Mouse (Mus musculus): ENCODE data around the gene Cryaa.
"Not testable (repeated sequence)": the region's sequence is repeated elsewhere in the genome, so short reads cannot be mapped to it uniquely, and the experiment has no call there.

Gene Cryaa

DNA sequence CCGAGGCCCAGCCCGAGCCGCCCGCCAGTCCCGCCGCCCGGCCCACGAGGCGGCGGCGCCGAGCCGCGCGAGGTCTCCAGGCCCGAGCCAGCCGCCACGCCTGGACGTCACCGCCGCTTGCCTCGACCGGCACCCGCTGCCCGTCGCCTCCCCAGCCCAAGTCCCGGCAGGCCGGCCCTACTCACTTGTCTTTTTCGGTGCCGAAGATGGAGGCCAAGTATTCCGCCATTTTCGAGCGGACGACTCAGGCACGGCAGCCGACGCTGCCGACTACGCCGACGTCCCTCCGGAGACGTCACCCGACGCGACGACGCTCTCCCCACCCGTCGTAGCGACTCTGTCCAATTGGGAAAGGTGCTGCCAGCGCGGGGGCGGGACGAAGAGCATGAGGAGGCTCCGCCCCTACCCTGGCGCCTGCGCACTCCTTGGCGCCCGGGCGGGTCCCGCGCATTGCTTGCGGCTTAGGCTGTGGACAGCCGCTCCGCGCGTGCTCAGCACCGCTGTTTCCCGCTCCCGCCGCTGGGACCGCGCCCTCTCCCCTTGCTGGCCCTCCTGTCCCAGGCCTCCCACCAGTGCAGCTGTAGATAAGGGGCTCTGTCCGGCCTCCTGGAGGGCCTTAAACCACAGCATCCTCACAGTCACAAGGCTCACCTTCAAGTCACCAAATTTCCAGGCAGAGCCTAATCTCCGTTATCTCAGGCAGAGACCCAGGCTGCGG lies 19.0 kb upstream of the Cryaa start, which contains the start of gene U2af1:
TSS of gene U2af1 (minus strand) at position 425 of the 718 bp plus-strand sequence.
- DNase-seq (ENCODE audit: low read depth, low spot score) = peak; percentile 99

DNA sequence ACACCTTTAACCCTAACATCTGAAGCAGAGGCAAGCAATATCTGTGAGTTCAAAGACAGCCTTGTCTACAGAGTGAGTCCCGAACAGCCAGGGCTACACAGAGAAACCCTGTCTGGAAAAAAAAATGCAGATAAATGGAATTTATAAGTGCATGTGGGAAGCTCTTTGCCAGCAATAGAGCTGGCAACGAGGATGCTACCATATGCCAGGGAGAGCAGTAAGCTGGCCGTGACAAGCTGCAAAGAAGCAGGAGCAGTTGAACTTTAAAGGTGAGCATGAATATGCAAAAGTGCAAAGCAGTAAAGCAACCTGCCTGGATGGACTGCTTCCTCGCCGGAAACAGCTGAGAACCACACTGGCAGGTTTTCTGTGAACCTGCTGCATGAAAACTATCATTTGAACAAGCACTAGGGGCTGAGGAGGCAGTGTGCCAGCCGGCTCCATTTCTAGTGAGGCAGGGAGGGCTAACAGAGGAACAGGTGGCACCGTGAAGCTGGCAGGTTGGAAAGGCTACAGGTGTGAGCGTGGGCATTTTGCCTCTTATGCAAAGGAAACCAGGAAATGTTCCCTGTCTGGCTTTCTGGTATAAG lies 16.9 kb upstream of the Cryaa start:
- DNase-seq (ENCODE audit: low read depth, low spot score) = no peak

DNA sequence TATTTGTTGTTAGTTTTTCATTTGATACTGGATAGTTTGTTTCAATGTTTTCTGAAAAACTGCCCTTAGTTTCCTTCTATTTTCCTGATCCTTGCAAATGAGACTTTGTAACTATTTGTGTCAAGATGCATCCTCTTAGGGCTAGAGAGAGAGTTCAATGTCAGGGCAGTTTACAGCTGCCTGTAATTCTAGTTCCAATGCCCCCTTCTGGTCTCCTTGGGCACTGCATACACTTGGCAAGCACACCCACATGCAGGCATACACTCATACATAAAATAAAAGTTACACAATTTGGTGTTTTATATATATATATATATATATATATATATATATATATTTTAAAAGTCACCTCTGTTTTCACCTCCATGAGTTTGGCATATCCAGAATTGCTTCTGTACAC lies 14.8 kb upstream of the Cryaa start:
- DNase-seq (ENCODE audit: low read depth, low spot score) = peak; percentile 54

GRCm38 (mm10) chr17:31664760-31665159 lies 12.8 kb upstream of the Cryaa start:
- DNase-seq (ENCODE audit: low read depth, low spot score) = peak; percentile 90

GRCm38 (mm10) chr17:31668306-31668705 lies 9.3 kb upstream of the Cryaa start:
- no peak for DNase-seq (ENCODE audit: low read depth, low spot score)

GRCm38 (mm10) chr17:31670163-31670562 lies 7.4 kb upstream of the Cryaa start:
- no peak for DNase-seq (ENCODE audit: low read depth, low spot score)

DNA sequence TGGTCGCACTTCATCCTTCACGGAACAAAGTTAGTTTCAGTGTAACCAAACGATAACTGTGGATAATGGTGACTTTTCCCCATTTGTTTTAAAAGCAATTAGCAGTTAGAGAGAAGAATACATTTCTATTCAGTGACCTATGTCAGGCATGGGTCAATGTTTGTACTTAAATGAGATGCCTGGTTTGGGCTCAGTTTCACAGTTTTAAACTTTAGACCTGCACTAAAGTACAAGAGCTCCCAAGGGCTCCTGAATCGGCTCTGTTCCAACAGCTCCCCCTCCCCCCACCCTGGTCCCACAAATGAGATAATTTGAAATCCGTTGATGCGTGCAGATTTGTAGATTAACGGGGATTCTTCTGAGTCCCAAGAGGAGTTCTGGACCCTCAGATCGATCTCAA lies 5.9 kb upstream of the Cryaa start:
- DNase-seq (ENCODE audit: low read depth, low spot score) = no peak

DNA sequence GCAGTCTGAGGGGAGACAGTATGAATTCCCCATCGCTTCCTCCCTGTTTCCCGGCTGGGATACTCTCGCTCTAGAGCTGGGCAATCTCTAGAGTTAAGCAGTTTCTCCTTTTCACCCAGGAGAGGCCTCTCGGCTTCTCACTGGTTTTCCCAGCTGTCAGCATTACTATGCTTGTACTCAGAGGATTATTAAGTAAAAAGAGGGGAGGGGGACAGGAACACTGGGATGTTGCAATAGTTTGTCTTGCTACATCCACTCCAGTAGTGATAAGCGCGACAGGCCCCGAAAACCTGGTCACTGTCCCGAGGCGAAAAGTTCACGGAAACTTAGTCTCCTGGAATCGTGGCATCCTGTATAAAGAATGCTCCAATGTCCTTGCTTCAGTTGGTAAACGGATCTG lies 5.3 kb upstream of the Cryaa start:
- DNase-seq (ENCODE audit: low read depth, low spot score) = no peak

GRCm38 (mm10) chr17:31674426-31674825 lies 3.2 kb upstream of the Cryaa start:
- DNase-seq (ENCODE audit: low read depth, low spot score) = no peak

DNA sequence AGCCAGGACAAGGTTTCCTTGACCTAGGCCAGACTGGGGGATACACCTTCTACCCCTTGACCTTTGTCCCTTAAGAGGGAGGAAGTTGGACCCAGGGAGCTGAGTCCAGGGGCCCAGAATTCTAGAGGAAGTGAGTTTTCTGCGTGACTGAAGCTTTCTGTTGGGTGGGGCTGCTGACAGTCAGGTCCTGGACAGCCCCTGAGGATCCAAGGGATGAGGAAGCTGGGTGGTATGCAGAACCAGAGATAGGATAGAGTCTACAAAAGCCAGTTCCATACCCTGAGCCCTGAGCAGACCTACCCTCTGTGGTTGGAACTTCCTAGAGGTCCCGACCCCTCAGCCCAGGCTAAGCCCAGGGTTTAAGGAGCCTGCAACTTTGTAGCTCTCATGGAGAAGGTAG lies 2.8 kb downstream of the Cryaa start:
- DNase-seq (ENCODE audit: low read depth, low spot score) = no peak

DNA sequence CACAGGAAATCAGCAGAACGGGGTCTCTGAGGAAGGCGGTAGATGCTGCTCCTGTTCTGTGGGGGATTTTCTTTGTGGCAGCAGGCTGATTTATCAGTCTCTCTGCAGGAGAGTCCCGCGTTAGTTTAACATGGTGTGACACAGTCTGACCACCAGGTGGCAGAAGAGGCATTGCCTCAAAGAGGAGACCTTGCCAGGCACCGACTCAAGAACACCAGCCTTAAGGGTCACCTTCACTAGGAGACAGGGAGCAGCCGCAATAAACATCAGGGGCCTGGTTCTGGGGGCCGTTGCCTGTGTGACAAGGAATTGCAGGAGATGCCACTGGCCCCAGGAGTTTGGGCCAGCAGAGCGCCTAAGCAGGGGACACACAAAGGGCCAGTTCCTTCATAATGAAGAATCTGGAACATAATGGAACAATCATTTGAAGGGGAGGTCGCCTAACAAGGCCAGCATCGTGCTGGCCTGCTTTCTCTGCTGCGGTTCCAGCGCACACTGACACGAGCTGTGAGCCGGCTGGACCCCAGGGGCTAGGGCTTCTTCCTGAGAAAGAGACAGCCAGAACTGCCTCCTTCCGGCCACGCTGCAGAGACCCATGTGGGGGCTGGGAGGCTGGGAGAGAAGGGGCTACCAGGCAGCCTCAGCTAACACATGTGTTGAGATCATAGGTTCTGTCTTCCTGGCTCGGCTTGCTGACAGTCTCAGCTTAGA lies 8.1 kb downstream of the Cryaa start:
- DNase-seq (ENCODE audit: low read depth, low spot score) = peak; percentile 92

GRCm38 (mm10) chr17:31686225-31686564 lies 8.6 kb downstream of the Cryaa start:
- no peak for DNase-seq (ENCODE audit: low read depth, low spot score)

DNA sequence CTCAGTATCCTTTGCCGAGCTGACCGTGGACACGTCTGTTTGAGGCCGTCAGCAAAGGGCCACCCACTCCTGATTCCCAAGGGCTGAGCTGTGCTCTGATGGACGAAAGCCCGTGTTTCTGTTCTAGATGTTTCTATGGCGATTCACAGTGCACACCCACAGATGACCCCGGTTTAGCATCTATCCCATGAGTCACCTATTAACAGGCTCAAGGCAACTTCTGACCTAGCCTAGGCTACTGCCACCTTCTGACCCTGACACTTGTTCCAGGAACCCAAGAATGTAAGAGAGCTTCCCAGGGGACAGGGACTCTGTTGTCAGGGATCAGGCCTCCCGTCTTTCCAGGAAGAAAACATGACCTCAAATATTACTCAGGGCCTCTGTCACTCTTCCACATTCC lies 10.5 kb downstream of the Cryaa start:
- no peak for DNase-seq (ENCODE audit: low read depth, low spot score)

GRCm38 (mm10) chr17:31689606-31690005 lies 12.0 kb downstream of the Cryaa start:
- no peak for DNase-seq (ENCODE audit: low read depth, low spot score)

GRCm38 (mm10) chr17:31692918-31693317 lies 15.3 kb downstream of the Cryaa start:
- no peak for DNase-seq (ENCODE audit: low read depth, low spot score)

DNA sequence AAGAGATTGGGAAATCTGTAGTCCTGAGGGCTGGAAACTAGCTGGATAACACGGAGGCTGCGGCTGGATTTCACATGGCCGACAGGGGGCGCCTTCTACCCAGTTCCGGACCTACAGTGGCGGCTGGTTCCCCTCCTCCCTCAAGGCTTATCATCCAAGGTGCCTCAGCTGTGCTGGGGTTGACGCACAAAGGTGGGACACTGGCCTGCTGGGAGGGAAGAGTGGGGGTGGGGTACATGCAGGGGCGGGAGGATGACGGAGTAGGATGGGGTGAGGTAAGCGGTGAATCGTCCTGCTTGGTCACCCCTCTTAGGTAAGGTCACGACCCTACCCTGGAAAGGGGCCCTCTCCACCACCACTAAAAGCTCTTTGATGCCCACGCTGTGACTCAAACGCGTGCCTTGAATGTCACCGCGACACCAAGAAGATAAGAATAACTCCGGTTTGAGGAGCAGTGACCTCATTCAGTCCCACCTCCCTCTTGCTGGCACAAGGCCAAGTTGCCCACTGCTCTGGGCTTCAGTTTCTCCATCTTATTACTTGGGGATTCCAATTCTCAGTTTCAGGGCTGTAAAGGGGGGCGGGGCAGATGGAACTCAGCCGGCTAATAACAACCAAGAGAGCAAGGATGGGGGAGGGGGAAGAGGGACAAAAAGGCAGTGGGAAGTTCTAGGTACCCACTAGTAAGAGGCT lies 15.9 kb downstream of the Cryaa start:
- peak; percentile 93 for DNase-seq (ENCODE audit: low read depth, low spot score)

DNA sequence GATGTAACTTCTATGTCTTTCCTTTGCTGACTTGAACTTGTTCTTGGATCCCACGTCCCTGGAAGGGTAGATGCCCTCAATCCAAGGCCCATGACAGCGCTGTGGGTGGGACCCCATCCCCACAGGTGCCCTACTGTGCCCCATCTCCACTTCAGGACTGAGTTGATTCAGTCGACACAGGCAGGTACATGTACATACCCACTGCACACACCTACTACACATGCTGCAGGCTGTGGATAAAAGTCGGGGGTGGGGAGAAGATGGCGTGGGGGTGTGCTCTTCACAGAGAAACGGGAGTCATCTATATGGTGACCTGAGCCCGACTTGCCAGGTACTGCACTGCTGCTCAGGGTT lies 16.4 kb downstream of the Cryaa start:
- no peak for DNase-seq (ENCODE audit: low read depth, low spot score)

DNA sequence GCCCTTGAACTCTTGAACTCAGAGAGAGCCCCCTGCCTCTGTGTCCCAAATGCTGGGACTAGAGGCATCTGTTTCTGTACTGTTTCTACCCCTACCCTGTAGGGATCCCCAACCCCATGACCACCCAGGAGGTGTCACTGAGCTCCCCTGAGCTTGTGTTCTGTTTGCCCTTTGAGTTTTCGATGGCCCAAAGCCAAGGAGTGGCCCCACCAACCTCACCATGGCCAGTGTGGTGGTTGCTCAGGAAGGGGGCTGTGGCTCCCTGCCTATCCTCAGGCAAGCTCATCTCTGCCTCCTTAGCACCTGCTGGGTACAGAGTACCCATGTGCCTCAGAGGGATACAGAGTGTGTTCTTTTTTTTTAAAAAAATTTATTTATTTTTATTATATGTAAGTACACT lies 17.3 kb downstream of the Cryaa start:
- DNase-seq (ENCODE audit: low read depth, low spot score) = no peak

DNA sequence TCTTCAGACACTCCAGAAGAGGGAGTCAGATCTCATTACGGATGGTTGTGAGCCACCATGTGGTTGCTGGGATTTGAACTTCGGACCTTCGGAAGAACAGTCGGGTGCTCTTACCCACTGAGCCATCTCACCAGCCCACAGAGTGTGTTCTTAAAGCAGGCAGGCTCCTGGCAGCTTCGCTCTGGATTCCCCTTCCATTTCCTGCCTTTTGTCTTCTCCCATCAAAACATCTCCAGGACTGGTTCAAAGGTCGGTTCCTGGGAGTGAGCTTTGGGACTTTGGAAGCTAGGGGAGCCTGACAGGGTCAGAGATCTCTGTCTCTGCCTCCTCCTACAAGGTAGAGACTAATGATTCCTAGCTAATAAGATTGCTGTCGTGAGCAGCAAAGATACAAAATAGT lies 17.7 kb downstream of the Cryaa start:
- DNase-seq (ENCODE audit: low read depth, low spot score) = not testable (repeated sequence)

DNA sequence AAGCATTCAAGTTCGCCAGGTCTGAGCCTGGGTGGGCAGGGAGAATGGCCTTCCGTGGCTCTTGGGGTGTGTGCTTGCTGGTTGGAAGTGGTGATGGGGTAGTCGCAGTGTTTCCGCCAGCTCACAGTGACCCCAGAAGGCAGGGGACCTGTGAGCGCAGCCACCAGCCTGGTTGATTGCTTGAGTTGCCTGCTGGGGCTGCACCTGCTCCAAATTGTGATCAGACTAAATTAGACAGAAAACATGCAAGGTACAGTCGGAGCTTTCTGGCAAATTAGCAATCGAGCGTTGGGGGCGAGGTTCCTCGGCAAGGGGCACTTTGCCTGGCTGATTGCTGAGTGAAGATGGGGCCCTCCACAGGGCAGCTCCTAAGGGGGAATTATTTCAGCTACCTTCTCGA lies 20.7 kb downstream of the Cryaa start:
- DNase-seq (ENCODE audit: low read depth, low spot score) = no peak

DNA sequence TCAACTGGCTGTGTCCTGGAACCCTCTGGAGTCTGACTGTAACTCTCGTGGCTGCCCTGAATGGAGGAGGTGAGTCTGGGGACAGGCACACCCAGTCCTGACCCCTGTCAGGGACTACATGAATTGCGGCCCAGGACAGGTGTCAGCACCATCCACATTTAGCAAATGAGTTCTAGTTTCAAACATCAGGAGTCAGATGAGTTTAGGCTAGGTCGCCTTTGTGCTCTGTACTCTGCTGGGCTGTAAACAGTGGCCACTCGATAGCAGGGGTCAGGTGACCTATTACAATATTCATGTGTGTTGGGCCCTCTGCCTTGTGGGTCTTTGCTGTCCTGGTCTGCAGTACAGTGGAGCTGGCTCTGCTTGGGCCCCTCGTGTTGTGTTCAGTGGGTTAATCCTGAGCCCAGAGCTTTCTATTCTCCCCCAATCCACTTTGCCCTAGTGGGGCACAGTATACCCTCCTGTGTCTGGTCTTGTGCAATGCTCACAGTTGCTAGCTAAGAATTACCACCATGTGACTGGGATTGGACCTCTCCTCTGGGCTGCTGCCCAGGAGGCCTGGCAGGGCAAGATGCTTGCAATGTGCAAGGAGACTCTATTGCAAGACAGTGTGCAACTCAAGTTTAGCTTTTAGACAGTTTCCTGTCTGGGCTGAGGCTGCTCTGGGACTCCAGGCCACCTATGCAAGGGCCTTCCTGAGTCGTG lies 25.8 kb downstream of the Cryaa start:
- DNase-seq (ENCODE audit: low read depth, low spot score) = no peak
